Mouse (Mus musculus) testis, postnatal 14 days (tissue): ENCODE results near the gene Nfkbie.

Experiments
- DNase-seq: peaks from one replicate; pipeline ENCODE4 v3.0.0; 2021; ENCODE audit warnings: low spot score

Nfkbie gene

GRCm38 (mm10) chr17:45580958-45581477, 25.5 kb downstream of the Nfkbie start:
- no peak for DNase-seq

GRCm38 (mm10) chr17:45581567-45581983, 26.1 kb downstream of the Nfkbie start:
- DNase-seq, result no peak

GRCm38 (mm10) chr17:45582188-45582587, 26.7 kb downstream of the Nfkbie start:
- DNase-seq, result no peak

- no peak for DNase-seq
Observed at GRCm38 (mm10) chr17:45582715-45583355, 27.3 kb downstream of the Nfkbie start.

DNA sequence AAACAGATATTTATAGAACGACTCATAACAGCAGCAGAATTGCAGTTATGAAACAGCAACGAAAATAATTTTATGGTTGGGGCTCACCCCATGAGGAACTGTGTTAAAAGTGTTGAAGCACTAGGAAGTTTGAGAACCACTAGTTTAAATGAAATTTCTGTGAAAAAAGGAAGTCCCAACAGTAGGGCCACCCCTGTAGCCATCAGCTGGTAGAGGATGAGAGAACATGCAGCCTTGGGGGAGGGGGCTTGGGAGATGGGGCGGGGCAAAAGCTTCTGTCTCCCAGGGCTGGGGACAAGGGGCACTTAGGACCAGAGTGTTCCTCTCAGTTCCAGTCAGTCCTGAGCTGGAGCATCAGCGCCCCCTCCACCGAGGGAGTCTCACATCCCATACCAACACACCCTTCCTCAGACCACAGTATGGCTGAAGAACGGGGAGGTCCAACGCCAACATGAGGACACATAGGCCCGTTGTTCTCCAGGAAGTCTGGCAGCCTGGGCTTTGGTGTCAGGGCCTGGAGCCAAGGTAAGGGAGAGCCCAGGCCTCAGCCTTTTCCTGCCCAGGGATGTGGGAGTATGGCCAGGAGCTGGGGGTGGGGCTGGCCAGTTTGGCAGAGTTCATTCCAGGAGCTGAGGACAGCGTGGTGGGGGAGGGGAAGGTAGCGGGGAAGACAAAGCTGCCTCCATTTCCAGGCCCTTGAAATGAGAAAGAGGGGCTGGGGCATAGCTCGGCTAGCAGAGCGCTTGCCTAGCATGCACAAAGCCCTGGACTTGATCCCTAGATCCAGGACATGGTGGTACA, 28.8 kb downstream of the Nfkbie start:
- DNase-seq, result peak; percentile 87

DNA sequence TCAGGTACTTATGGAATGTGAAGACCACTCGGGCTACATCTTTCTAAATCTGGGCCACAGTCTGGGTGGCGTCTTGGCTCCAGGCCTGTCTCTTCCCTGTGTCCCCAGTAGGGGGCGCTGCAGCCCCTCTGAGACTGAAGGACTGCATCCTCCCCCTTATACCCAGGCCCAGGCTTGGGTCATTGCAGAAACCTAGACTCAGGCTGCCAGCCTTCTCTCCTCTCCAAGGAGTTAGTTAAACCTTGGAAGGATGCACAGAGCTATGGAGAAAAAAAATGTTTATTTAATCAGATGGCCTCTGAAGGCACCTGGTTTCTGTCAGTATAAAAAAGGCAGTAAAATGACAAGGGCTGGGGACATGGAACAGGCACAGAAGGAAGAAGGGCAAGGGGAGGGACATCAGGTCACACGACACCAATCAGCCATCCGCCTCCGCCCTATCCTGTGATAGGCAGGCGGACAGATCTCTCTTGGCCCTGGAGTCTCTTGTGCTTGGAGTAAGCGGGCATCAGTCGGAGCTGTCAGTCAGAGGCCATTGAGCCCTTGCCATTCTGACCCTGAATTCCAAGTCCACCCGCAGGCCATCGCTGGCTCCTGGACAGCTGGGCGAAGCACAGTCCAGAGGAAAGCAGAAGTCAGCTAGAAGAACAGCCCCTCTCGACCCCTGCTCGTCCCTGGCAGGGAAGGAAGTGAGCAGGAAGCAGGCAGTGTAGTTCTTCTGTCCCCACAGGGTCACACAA, 29.6 kb downstream of the Nfkbie start:
- DNase-seq, result peak; percentile 74

DNA sequence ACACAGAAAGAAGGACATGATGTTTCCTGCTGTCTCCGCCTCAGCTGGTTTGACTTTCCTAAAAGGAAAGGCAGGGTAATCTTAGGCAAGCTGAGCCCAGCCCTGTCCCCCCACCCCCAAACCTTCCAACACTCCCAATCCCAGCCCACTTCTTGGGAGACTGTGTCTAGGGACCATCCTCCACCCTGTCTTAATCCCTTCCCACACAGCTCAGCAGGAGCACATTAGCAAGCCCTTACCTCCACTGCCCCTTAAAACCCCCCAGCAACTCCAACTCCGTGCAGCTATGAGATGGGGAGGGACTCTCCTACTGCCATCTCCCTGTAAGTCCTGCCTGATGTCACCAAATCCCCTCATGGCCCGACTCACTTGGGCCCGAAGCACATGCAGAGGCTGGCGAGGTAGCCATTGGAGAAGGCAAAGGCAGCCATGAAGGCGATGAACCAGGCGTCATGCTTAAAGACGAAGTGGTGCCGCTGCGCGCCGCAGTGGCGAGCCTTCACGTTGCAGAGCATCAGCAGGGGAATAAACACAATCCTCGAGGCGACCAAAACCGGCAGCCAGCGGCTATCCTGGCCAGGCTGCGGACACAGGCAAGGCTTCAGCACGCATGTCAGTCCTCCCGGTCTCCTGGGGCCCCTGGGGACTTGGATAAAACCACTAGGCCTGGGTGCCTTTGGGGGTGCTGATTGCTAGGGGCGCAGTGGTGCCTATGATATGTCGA, 30.4 kb downstream of the Nfkbie start:
- DNase-seq, result no peak

DNA sequence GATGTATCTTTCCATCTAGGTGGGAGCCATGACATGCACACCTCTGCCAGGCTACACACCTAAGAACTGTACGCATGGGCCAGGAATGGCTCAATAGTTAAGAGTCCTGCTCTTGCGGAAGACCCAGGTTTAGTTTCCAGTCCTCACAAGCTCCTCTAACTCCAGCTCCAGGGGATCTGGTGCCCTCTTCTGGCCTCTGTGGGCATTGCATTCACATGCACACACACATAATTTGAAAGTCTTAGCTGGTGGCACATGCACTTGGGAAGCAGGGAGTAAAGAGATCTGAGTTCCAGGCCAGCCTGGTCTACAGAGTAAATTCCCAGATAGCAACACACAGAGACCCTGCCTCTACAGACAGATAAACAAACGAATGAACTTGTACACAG, 30.9 kb downstream of the Nfkbie start:
- no peak for DNase-seq

DNA sequence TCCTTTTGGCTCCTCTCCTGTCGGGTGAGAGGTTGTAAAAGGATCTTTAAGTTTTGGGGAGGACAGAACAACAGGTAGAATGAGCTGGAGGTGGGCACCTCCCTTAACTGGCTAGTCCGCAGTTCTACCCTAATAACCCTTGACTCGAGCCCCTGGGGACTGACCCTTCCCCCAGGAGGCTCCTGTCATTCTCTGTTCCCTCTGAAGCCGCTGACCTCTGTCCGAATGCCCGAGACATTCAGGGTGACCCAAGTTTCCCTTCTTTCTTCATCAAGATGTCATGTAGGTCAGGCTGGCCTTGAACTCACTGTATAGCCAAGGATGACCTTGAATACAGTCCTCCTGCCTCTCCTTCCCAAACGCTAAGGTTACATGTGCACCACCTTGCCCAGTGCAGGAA, 32.9 kb downstream of the Nfkbie start:
- no peak for DNase-seq

DNA sequence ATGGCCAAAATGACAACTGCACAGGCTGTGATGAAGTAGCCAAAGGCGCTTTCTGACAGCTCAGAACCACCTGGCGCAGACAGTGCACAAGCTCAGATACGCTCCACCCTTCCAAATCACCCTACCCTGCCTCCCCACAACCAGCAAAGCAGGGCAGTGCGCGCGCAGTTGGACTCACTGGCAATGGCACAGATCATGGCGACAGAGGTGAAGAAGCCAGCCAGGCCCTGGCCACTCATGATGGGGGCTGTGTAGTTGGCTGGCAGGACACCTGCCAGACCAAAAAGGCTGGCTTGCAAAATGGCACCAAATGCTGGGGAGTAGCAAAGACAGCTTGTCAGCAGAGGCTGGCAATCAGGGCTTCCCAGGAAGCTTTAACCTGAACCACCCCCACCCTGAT, 33.7 kb downstream of the Nfkbie start:
- no peak for DNase-seq

- no peak for DNase-seq
Observed at GRCm38 (mm10) chr17:45589844-45590243, 34.3 kb downstream of the Nfkbie start.

DNA sequence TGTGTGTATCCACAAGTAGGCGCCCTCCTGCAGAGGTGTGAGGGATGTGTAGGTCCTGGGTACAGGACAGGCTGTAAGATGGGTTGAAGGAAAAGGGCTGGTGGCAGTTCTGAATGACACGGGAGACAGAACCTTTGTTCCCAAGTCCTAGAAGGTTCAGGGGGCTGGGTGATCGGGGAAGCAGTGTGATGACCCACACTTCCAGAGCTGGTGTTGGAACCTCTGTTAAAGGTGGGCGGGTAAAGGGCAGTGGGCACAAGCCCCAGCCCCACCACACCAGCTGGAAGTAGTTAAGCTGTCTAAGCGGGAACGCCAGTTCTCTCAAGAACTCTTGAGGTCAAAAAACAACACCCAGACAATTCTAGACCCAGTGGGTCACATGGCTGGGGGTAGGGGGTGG, 34.9 kb downstream of the Nfkbie start:
- DNase-seq, result no peak

DNA sequence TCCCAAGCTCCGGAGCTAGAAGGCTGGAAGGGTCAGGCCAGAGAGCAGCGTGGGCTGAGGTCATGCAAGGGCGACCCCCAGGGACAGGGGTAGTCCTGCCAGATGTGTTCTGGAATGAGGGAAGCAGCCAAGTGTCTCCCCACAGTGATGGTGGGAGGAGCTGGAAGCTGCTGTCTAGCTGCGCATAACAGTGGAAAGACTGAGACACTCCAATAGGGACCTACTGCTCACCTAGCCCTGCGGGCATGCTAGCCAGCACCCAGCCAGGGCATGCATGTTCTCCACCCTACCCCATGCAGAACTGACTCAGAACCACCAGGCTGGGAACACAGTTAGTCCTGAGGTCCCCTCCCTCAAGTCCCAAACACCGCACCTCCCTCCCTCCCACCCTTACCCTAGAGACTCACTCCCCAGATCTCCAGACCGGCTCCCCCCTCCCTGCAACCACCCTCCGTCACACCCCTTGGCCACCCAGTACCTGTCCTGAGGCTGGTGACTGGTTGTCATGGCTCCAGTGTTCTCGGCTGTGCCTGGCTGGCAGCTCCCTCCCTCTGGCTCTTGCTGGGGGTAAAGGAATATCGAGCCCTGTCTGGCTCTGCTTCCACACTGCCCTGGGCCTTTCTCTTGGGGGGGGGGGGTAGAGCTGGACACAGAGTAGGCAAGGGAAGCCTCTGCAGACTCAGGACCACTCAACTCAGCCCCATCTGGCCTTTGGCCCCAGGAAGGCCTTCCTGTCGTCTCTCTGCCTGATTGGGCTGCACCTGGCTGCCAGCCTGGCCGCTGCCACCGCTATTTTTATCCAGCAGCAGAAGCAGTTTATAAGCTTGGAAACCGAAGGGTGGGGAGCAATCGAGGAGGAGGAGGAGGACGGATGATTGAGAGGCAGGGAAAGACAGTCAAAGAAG, 36.5 kb downstream of the Nfkbie start:
- no peak for DNase-seq

DNA sequence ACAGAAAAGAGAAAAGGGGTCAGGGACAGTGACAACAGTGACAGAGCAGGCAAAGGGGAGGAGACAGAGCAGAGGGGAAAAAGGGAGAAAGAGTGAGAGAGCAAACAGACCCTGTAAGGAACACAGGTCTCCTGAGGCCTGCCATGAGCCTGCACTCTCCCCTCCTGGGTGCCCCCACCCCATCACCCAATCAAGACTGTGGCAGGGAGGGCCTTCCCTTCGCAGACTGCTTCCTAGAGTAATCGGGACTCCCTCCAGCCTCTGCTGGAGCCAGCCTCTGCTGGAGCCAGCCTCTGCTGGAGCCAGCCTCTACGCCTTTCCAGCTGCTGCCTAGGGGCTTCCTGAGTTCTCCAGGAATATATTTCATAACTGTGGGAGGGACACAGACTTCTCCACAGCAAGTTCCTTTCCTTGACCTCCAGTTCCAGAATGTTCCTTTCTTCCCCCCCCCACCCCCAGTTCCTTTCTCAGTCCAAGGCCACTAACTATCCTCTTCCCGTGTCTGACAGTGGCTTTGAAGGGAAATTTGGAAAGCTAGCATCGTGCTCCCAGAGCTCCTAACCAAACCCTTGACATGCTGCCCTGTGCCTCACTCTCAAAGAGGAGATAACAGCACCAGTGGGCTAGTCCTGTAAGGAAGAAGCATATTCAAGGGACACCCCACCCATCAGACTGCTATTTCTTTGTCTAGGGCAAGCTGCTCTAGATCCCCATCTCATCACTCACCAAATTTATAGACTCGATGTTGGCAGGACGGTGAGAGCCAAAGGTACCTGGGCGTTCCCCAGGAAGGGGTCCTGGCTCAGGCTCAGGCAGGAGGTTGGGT, 37.3 kb downstream of the Nfkbie start:
- peak; percentile 71 for DNase-seq

- DNase-seq, result no peak
Observed at GRCm38 (mm10) chr17:45593479-45593878, 38.0 kb downstream of the Nfkbie start.

GRCm38 (mm10) chr17:45594195-45594594, 38.7 kb downstream of the Nfkbie start:
- DNase-seq, result no peak

DNA sequence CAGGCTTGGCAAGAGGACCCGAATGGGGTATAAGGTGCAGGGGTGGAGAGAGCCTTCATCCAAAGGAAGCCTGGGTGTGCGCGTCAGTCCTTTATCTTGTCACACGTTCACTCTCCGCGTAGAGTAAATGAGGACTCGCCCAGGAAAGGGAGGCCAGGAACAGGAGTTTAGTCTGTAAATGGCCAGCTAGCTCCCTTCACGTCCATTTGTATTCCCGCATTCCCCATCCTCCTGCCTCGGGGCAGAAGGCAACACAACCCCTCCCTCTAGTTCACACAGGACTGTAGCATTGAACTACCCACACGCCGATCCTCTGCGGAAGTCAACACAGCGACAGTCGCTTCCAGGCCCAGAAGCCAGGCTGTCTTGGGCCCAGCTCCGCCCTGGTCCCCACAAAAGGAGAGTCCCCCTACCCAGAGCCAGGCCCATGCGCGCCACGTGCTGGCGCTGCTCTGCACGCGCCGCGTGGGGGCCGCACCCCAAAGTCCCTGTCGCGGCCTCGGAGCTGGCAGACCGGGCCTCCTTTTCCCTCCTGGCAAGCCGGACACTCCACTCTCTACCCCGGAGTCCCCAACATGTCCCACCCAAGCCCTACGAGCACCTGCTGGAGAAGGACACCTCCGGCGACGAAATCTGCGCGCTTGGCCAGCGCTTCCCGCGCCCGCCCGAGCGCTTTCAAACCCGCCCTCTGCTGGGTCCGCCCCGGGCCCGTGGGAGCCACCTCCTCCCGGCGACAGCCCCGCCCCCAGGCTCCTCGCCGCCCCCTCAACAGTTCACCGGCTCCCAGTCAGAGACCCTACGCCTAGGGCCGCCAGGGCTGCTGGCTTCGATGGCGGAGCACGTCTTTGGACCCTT, 39.6 kb downstream of the Nfkbie start:
- peak; percentile 83 for DNase-seq

- DNase-seq, result no peak
Observed at GRCm38 (mm10) chr17:45595736-45596390, 40.4 kb downstream of the Nfkbie start.
